Mouse (Mus musculus) kidney, adult 2 months (tissue): ENCODE measurements around the gene Col12a1.

Source experiments
- CTCF ChIP-seq: fragments of 200-500 bp; conservative IDR thresholded peaks from 2 replicates; pipeline ENCODE4 v1.5.1; 2011; ENCODE audit warnings: low read depth, mild to moderate bottlenecking, control low read depth, low read length, moderate library complexity, mixed read lengths; ENCODE audit not compliant: insufficient read depth, insufficient read length
- POLR2A ChIP-seq: fragments of 200-500 bp; IDR thresholded peaks from one replicate; pipeline ENCODE4 v1.6.1; 2011; ENCODE audit warnings: low read depth, low read length, control low read depth

GRCm38 (mm10) chr9:79606122-79606521 lies 112.5 kb downstream of the Col12a1 start:
- no peak for TF ChIP-seq CTCF
- no peak for TF ChIP-seq POLR2A
